Comparison of ENCODE assay signal across 8 mouse cellular contexts in genomic region chr7:78595895-78596294, GRCm38 (mm10).
DNase-seq lines count a peak whose midpoint lies in the region; ATAC-seq and TF ChIP-seq lines count a peak whose summit lies in the region.

No protein-coding gene starts in this region.

- peaks cover 18% of the 10 kb centered on the region; the same call in 1 of the 2 replicates for H3K27me3 ChIP-seq in heart, postnatal 0 days (ENCODE audit: control insufficient read depth, insufficient read depth, low read length)
- peaks cover 7% of the 10 kb centered on the region; the same call in 1 of the 2 replicates for H3K27me3 ChIP-seq in lung, embryonic 14.5 days (ENCODE audit: insufficient read depth, low read length)

- no peak for TF ChIP-seq EP300 in heart, postnatal 0 days (IDR thresholded peaks at IDR 0.05; ENCODE audit: low read depth)

- peak; percentile 66 for ATAC-seq in CD4-positive, CD25-positive, alpha-beta regulatory T cell, adult 4 months
- ATAC-seq in heart, postnatal 0 days (ENCODE audit: insufficient read depth, low read depth): no peak
- ATAC-seq in lung, embryonic 14.5 days (ENCODE audit: insufficient read depth): peak; percentile 79; the same call in 1 of the 2 replicates

- no peak overlapping the region for H3K4me3 ChIP-seq in heart, postnatal 0 days (ENCODE audit: low read depth, low read length)
- no peak overlapping the region for H3K4me3 ChIP-seq in lung, embryonic 14.5 days (ENCODE audit: low read depth, low read length)

- H3K9me3 ChIP-seq in heart, postnatal 0 days (replicated peaks; ENCODE audit: control insufficient read depth, low read length): no peaks in the 10 kb centered on the region
- no peaks in the 10 kb centered on the region for H3K9me3 ChIP-seq in lung, embryonic 14.5 days (ENCODE audit: low read depth, low read length)

- no peaks in the 10 kb centered on the region for H3K4me1 ChIP-seq in heart, postnatal 0 days (ENCODE audit: control insufficient read depth, insufficient read depth)
- H3K4me1 ChIP-seq in lung, embryonic 14.5 days (ENCODE audit: insufficient read depth): no peaks in the 10 kb centered on the region

- WGBS in heart, postnatal 0 days: 4% methylated on average over 4 of the region's 4 CpGs
- 4% methylated on average over 4 of the region's 4 CpGs for WGBS in lung, embryonic 14.5 days

- H3K9ac ChIP-seq in heart, postnatal 0 days (replicated peaks; ENCODE audit: low read depth, low read length): no peak overlapping the region
- no peak overlapping the region for H3K9ac ChIP-seq in lung, embryonic 14.5 days

- peak; percentile 84 for TF ChIP-seq CTCF in heart, postnatal 0 days (IDR thresholded peaks at IDR 0.05; ENCODE audit: low read depth)
- TF ChIP-seq CTCF in lung, embryonic 14.5 days (IDR thresholded peaks at IDR 0.05; ENCODE audit: low read depth): peak; percentile 90

- peak; percentile 52 for DNase-seq in adrenal gland, adult 8-10 months
- peak; percentile 80 for DNase-seq in embryo, embryonic 11 days
- peak; percentile 30 for DNase-seq in heart, postnatal 0 days (ENCODE audit: low spot score)
- peak; percentile 73 for DNase-seq in kidney, postnatal 10 days
- peak; percentile 85 for DNase-seq in lung, embryonic 14.5 days
- DNase-seq in ovary, postnatal 10 days (ENCODE audit: low spot score): peak; percentile 7
- peak; percentile 67 to 84 for DNase-seq in thymus, postnatal 10 days (ENCODE audit: low spot score in 2 of 2)

- H3K36me3 ChIP-seq in heart, postnatal 0 days (replicated peaks; ENCODE audit: control insufficient read depth, insufficient read depth, low read length): no peaks in the 10 kb centered on the region
- no peaks in the 10 kb centered on the region for H3K36me3 ChIP-seq in lung, embryonic 14.5 days (ENCODE audit: insufficient read depth)

- H3K27ac ChIP-seq in heart, postnatal 0 days (ENCODE audit: low read depth): no peak overlapping the region
- no peak overlapping the region for H3K27ac ChIP-seq in lung, embryonic 14.5 days (ENCODE audit: low read depth)

- H3K4me2 ChIP-seq in heart, postnatal 0 days (ENCODE audit: low read depth, low read length): no peak overlapping the region
- no peak overlapping the region for H3K4me2 ChIP-seq in lung, embryonic 14.5 days

Comparison
In these comparisons a context has a peak if more than half of its experiments do, and no peak if none do; other contexts are left out.
1. DNase-seq: peak in every context shown above with its lines; median percentile 85 in lung, embryonic 14.5 days; 80 in embryo, embryonic 11 days; 76 in thymus, postnatal 10 days; 73 in kidney, postnatal 10 days; 52 in adrenal gland, adult 8-10 months; 30 in heart, postnatal 0 days; 7 in ovary, postnatal 10 days.